Mouse (Mus musculus) liver, adult 2 months (tissue): Measurements from ENCODE around the gene Lpcat1.

Experiments
- CTCF ChIP-seq: fragments of 200-500 bp; IDR thresholded peaks from 2 replicates; pipeline ENCODE4 v1.5.1; 2011; ENCODE audit warnings: low read depth, low read length, control low read depth
- POLR2A ChIP-seq: fragments of 200-500 bp; IDR thresholded peaks from 2 replicates; pipeline ENCODE4 v1.6.1; 2011; ENCODE audit warnings: low read length, control low read depth; ENCODE audit not compliant: insufficient read depth; ENCODE audit errors: extremely low read depth

GRCm38 (mm10) chr13:73445087-73445486, 21.9 kb upstream of the Lpcat1 start:
- no peak for TF ChIP-seq POLR2A
- TF ChIP-seq CTCF = no peak
